Mouse (Mus musculus) ES-Bruce4 (cell line): Measurements from ENCODE around the gene Ccdc96.

ENCODE experiments used
- CTCF ChIP-seq: IDR thresholded peaks from one replicate; pipeline ENCODE4 v1.8.1; 2011; ENCODE audit warnings: low read depth, low read length
- EP300 ChIP-seq: IDR thresholded peaks from 2 replicates; pipeline ENCODE4 v1.6.1; 2011; ENCODE audit warnings: low read depth, low read length; ENCODE audit not compliant: insufficient read depth
- POLR2A ChIP-seq: IDR thresholded peaks from one replicate; pipeline ENCODE4 v1.8.1; 2011; ENCODE audit warnings: low read length; ENCODE audit not compliant: insufficient read depth

DNA sequence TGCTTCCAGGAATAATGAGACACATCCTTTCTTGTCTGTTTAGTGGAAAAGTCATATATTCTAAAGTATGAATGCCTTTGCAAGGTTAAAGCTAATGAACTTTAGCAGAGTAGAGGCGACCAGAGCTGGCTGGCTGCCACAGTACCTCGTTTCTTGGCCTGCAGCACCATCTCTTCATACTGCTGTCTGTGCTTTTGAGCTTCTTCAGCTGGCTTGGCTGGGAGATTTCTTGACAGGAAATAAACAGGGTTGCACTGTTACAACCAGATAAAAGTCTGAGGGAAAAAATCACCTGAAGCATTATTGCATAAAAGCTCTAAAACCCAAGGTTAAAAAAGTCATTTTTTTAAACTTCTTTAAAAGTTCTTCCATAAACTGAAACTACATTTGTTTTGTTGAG is 38.4 kb downstream of the Ccdc96 start:
- TF ChIP-seq CTCF (no peak), POLR2A (no peak), EP300 (no peak)
